Mouse (Mus musculus) hematopoietic stem cell, adult 5-6 weeks (primary cell): ENCODE data around the gene Psmb8. TPM values are rescaled to one million over a fixed set of nuclear protein-coding genes. Genes with fewer than 3 reads are reported as not detected.

Experiments
- ATAC-seq, 2 experiments: fragments of 125-278 bp in 1 of 2; replicated peaks in 1 of 2; 2 replicates each; pipeline ENCODE4 v1.8.0; 2016 to 2017; ENCODE audit warnings: inconsistent platforms in 2 of 2, mild to moderate bottlenecking in 2 of 2, moderate number of reproducible peaks in 2 of 2, low read depth in 1 of 2, moderate TSS enrichment in 1 of 2; ENCODE audit not compliant: low FRiP score in 2 of 2, poor library complexity in 2 of 2, severe bottlenecking in 2 of 2, insufficient read depth in 1 of 2, low TSS enrichment in 1 of 2
- total RNA-seq: library from RNA; stranded (forward); fragments of 172-1452, 232-1000 nt; gene quantifications from 2 replicates; pipeline ENCODE4 v1.2.3, GENCODE M21; 2017

Gene Psmb8
- 392 and 482 TPM in 2 replicates for total RNA-seq

GRCm38 (mm10) chr17:34196941-34197894, at the start of gene Psmb8:
Psmb8 (plus strand) TSS chr17:34197721.
- ATAC-seq: peak; percentile 74 to 77

GRCm38 (mm10) chr17:34152923-34153322, 44.6 kb upstream of the Psmb8 start, which contains the start of gene H2-DMb1:
H2-DMb1 (plus strand) TSS chr17:34153072.
- peak; percentile 79 to 84 for ATAC-seq

GRCm38 (mm10) chr17:34155534-34155933, 42.0 kb upstream of the Psmb8 start:
- no peak for ATAC-seq

GRCm38 (mm10) chr17:34164202-34164895, 33.2 kb upstream of the Psmb8 start:
- peak in 1 of 2 experiments; percentile 39; a peak in 2 of 4 replicates for ATAC-seq

- peak; percentile 59 to 75 for ATAC-seq
Measured at GRCm38 (mm10) chr17:34165033-34165730, 32.3 kb upstream of the Psmb8 start.

- ATAC-seq: peak in 1 of 2 experiments; percentile 38; a peak in 2 of 4 replicates
Measured at GRCm38 (mm10) chr17:34169279-34169678, 28.2 kb upstream of the Psmb8 start.

GRCm38 (mm10) chr17:34170487-34170876, 27.0 kb upstream of the Psmb8 start:
- no peak for ATAC-seq

GRCm38 (mm10) chr17:34170877-34171498, 26.5 kb upstream of the Psmb8 start:
- ATAC-seq: peak; percentile 81 to 84

- ATAC-seq: no peak
Measured at GRCm38 (mm10) chr17:34172528-34172927, 25.0 kb upstream of the Psmb8 start.

- ATAC-seq: peak in 1 of 2 experiments; percentile 11; a peak in 1 of 4 replicates
Measured at GRCm38 (mm10) chr17:34174075-34174474, 23.4 kb upstream of the Psmb8 start.

GRCm38 (mm10) chr17:34177179-34177578, 20.3 kb upstream of the Psmb8 start:
- ATAC-seq: no peak

- no peak for ATAC-seq
Measured at GRCm38 (mm10) chr17:34179019-34179418, 18.5 kb upstream of the Psmb8 start.

GRCm38 (mm10) chr17:34179913-34180859, 17.3 kb upstream of the Psmb8 start:
- ATAC-seq: no peak

- no peak for ATAC-seq
Measured at GRCm38 (mm10) chr17:34183564-34184219, 13.8 kb upstream of the Psmb8 start.

GRCm38 (mm10) chr17:34185526-34185925, 12.0 kb upstream of the Psmb8 start:
- no peak for ATAC-seq

- ATAC-seq: peak in 1 of 2 experiments; percentile 28; a peak in 1 of 4 replicates
Measured at GRCm38 (mm10) chr17:34186885-34187260, 10.6 kb upstream of the Psmb8 start.
